Mouse (Mus musculus) retina, postnatal 7 days (tissue): Measurements from ENCODE around the gene Gse1.

Experiments used
- DNase-seq: peaks from one replicate; pipeline ENCODE4 v3.0.0-alpha.2; 2012; ENCODE audit warnings: low read depth, low spot score

Gene Gse1

DNA sequence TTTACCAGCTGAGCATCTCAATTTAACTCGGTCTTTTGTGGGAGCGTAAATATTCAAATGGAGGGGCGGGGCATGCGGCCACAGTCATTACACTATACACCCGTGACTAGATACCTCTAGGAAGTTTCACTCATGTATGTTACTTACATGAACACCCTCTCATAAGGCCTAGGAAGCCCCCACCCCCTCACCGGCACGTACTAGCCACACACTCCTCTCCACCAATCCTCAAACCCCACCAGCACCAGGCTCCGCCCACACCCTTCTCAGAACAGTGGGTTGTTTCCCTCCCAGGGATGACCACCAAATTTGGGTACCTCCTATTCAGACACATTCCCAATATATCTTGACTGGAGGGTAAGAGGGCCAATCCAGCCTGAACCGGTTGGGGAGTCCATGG lies 379.2 kb downstream of the Gse1 start:
- no peak for DNase-seq

DNA sequence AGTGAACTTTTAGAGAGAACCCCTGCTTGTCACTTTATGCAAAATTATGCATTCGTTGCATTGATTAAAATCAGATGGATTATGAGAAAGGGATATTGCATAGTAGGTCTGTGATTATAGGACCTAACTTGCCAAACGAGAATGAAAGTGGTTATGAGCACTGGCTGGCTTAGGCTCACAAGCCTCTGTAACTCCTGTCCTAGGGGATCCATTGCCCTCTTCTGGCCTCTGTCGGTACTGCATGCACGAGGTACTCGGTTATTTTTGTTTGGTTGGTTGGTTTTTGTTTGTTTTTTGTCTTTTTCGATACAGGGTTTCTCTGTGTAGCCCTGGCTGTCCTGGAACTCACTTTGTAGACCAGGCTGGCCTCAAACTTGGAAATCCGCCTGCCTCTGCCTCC lies 379.6 kb downstream of the Gse1 start:
- DNase-seq, result no peak

DNA sequence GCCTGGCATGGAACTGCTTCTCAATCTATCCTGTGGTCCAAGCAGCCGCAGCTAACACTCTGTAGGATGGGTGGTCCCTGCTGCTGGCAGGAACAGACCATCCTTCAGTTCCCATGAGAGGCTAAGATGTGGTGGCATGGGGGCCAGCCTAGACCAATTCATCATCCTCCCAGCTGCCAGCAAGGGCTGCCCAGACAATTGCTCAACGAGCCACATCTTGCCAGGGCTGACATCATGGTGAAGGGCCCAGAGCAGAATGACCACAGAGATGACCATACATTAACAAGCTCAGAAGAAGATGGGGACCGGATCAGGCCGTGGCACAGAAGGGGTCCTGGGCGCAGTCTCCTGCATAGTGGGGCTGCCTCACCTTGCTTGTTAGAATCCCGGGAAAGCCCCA lies 382.6 kb downstream of the Gse1 start:
- no peak for DNase-seq

DNA sequence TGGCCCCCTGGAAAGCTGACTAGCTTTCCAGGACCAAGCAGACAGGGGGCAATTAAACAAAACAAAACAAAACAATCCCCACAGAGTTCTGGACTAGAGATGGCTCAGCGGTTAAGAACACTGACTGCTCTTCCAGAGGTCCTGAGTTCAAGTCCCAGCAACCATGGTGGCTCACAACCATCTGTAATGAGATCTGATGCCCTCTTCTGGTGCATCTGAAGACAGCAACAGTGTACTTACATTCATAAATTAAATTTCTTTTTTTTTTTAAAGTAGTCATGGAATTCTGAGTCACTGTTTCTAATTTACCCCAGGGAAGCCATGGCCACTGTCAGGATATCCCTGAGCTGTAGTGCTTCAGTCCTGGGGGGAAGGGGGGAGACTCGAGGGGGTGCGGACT lies 386.2 kb downstream of the Gse1 start:
- DNase-seq, result no peak

DNA sequence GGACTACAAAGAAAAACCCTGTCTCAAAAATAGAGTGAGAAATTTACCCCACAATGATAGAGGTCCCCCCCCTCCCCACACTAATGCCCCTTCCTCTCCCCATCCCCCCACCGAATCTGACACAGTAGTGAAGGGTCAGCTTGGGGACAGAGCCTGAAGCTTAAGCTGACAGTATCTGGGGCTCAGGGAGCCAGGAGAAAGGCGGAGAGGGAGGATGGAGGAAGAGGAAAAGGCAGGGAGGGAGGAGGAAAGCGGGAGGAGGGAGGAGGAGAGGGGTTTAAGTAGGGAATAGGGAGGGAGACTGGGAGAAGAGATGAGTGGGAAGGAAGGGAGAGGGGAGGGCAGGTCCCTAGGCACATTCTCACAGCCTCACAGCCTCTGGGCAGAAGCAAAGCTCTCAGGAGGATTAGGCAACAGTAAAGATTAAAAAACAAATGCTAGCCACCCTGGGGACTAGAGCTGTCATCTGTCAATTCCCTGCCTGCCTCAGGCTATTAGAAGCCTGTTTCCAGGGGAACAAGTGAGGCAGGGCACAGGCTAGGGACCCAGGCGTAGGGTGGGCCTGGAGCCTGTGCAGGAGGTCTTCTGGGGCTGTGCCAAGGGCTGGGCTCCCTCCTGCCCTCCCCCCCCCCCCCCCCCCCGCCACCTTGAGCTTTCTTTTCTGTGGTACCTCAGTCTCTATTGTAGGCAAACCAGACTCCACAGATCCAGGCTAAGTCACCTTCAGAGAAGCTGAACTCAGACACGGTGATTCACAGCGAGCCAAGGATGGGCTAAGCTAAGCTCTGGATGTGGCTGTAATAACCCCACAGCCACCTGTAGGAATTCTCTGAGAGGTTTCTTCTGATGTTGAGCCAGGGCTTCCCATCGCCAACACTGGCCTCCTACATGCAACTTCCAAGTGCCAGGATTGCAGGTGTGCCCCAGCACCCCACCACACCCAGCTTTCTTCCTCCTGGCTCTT lies 388.7 kb downstream of the Gse1 start:
- DNase-seq, result no peak

DNA sequence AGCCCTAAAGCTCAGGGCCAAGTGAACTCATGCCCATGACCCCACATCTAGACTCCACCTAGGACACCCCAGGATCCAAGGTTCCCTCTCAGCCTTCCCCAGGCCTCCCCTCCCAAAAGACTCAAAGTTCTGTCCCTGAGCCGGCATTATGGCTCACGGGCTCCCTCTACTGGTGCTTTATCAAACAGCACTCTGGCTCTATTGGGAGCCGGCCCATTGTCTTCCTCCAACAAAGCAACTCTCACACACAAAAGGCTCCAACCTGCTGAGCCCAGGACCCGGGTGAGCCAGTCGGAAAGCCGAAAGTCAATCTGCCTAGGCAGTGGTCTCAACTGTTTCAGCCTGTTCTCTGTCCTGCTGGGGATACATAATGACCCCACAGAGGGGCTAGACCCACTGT lies 389.9 kb downstream of the Gse1 start:
- no peak for DNase-seq

DNA sequence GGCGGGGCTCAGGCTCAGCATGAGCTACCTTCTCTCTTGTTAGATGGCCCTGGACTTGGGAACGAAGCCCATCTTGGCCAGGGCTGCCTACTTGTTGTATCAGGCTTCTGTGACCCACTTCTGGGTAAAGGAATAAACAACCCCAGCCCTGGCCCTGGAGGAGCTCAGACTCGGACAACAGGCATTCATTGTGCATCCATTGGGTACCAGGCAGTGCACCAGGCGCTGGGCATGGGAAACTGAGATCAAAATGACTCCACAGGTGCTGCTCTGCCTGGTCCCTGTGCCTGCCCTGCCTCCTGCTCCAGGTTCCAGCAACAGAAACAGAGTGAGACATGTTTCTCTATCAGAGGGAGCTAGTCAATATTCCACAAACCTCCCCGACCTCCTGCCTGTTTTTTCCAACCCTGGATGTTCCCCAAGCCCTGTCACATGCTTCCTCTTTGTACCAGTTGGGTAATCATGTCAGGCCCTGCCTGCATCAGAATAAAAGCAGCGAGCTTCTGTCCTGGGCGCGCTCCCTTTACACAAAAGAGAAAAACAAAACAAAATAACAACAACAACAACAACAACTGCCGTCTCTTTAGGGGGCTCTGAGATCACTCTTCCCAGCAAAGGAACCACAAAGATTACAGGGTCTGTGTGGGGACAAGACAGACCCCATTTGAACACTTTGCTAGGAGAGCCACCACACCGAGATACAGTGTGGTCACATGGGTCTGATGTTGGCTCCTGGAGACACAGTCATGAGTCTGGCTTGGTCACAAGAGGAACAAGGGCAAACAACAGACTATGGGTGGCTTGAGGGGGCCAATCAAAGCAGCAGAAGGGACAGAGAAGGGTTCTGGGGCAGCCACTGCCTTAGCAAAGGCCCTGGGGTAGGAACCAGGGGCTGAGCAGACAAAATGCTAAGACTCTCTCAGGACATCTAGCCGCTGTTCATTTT lies 391.3 kb downstream of the Gse1 start:
- DNase-seq, result no peak

DNA sequence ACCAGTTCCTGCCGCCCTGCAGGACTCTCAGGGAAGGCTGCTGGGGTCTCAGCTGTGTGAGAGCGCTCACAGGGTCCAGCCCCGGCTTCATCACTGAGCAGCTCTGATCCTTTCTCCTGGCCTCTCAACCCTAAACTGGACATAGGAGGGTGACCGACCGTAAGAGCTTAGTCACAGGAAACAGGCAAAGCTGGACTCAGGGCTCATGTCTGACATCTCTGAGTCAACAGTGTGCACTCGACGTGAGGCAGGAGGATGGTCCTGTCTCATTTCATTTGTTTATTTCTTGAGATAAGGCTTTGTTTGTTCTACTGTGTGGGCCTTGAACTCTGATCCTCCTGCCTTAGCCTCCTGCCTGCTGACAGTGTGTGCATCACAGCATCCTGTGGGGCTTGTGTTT lies 392.2 kb downstream of the Gse1 start:
- DNase-seq, result no peak

DNA sequence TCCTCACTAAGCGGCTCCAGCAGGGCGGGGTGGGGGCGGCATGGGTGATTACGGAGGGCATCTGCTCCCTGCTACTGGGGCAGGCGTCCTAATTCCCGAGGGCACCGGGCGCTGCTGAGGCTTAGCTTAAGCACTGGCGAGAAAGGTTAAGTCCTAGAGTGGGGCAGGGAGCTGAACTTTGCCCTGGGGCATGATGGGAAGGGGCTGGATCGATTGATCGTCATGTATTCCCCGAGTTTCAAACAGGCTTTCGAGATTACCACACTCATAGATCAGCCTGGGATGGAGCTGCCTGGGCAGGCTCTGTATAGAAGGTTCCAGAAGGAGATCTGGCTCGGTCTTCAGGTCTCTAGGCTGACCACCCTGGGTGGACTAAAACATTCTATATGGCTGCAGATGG lies 393.9 kb downstream of the Gse1 start:
- no peak for DNase-seq

DNA sequence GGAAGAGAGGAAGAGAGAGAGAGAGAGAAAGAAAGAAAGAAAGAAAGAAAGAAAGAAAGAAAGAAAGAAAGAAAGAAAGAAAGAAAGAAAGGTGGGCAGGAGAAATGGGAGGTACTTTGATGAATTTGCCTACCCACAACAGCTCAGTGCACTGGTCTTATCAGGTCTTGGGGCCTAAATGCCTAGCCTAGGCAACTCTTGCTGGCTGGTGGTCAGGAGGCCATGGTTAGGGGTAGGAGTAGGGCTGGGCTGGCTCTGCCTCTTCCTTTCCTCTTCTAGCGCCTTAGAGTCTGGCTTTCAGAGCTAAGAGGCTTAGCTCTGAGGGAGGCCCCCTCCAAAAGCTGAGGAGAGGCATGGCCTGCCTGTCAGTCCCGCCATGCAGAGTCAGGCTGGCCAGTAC lies 395.4 kb downstream of the Gse1 start:
- no peak for DNase-seq

DNA sequence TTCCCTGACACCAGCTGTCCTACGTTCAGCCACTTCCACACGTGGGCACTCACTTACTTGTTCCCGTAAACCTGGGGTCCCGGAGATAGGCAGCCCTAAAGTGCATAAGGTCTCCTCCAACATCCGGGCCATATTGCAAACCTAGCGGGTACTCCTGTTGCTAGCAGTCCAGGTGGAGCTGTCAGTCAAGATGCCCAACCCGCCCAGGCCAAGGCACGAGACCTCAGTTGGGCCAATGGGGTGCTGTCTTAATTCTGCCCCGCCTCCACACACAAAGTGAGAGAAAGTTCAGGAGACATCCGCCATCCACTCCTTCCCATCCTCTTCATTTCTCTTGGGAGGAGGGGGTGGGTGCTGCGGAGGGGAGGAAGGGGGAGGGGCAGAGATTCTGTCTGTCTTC lies 398.2 kb downstream of the Gse1 start:
- no peak for DNase-seq

DNA sequence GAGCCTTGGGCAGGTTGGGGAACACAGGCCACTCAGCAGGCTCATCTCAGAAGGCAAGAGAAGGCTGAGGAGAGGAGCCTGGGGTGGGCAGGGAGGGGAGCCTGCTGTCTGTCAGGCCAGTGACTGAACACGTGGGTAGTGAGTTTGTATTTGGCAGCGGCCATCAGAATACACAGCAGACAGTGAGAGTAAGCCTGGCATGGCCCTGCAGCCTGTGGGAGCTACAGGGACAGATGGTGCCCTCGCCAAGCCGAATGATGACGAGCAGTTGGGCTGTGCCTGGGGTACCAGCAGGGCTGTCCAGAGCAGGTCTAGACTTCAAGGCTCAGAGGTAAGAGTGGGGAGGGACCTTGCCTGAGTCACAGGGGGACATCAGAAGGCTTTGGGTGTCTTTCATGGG lies 399.0 kb downstream of the Gse1 start:
- no peak for DNase-seq

DNA sequence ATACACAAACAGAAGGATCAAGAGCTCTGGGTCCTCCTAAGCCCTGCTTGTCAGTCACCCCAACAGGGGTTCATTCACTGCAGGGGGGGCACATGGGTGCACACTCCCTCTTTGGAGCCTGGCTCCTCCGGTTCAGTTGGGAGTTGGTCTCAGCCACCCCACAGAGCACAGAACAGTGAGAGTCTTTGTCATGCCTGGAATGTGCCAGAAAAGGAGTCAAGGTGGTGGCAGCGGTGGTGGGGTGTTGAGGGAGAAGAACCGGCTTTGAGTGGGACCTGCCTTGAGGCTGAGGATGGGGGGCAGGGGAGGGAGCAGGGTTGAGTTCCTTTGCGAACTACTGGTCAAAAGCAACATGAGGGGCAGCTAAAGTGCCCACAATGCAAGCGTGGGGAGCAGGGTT lies 401.8 kb downstream of the Gse1 start:
- DNase-seq, result no peak

DNA sequence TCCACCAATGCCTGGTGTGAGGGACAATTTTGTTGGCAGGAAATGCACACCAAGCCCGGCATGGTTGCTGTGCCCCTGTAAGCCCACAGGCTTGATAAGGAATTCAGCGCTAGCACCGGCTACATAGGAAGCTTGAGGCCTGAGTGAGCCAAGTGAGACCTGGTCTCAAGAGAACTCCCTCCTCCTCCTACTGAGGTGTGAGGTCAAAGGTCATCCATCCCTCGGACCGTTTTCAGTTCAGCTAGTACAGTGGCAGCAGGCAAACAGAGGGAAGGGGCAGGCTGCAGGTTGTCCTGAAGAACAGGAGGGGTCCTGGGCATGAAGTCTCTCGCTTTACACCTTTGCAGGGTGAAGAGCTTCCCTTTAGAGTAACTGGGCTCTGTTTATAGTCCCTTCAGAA lies 402.6 kb downstream of the Gse1 start:
- no peak for DNase-seq
